Mouse (Mus musculus): ENCODE data around the gene Napa.

- TF ChIP-seq CTCF (IDR thresholded peaks at IDR 0.05; ENCODE audit: control insufficient read depth, insufficient read depth, insufficient read length), result no peak
- no peak for TF ChIP-seq MYOD1 (IDR thresholded peaks at IDR 0.05; ENCODE audit: control insufficient read depth, insufficient read length, low read depth)
These were observed 36.8 kb upstream of the Napa start, which contains the start of gene Zfp541 for GRCm38 (mm10) chr7:16061219-16062098.

Data from C2C12 (cell line).